Mouse (Mus musculus) lung, embryonic 14.5 days (tissue): ENCODE measurements around the gene Kcnk2. TPM values are rescaled to one million over a fixed set of nuclear protein-coding genes. Genes with fewer than 3 reads are reported as not detected.
A peak's percentile ranks its signal among the peaks of the same experiment; 100 is the strongest.

Experiments
- ATAC-seq: fragments of 200-750 bp; cut with Nextera tagmentation; 2 replicates; pipeline ENCODE4 v1.8.0; 2017; ENCODE audit warnings: mild to moderate bottlenecking, moderate TSS enrichment, moderate library complexity; ENCODE audit not compliant: insufficient read depth
- DNase-seq: peaks from one replicate; pipeline ENCODE4 v3.0.0-alpha.2; 2015
- H3K27ac ChIP-seq: fragments of 300-500 bp; sonication (generic); 2 replicates; pipeline ENCODE4 v1.5.1; 2014; ENCODE audit warnings: low read depth, mild to moderate bottlenecking, moderate library complexity
- H3K27me3 ChIP-seq: fragments of 300-500 bp; sonication (generic); 2 replicates; pipeline ENCODE4 v1.6.1; 2014; ENCODE audit warnings: low read length, control low read depth; ENCODE audit not compliant: insufficient read depth
- H3K36me3 ChIP-seq: fragments of 300-500 bp; sonication (generic); 2 replicates; pipeline ENCODE4 v1.6.1; 2014; ENCODE audit warnings: control low read depth; ENCODE audit not compliant: insufficient read depth
- H3K4me1 ChIP-seq: fragments of 300-500 bp; sonication (generic); 2 replicates; pipeline ENCODE4 v1.6.1; 2014; ENCODE audit warnings: antibody characterized with exemption, control low read depth; ENCODE audit not compliant: insufficient read depth
- H3K4me2 ChIP-seq: fragments of 300-500 bp; sonication (generic); 2 replicates; pipeline ENCODE4 v1.6.1; 2014; ENCODE audit warnings: mild to moderate bottlenecking
- H3K4me3 ChIP-seq: fragments of 300-500 bp; sonication (generic); 2 replicates; pipeline ENCODE4 v1.5.1; 2014; ENCODE audit warnings: low read depth, low read length
- H3K9ac ChIP-seq: fragments of 300-500 bp; sonication (generic); 2 replicates; pipeline ENCODE4 v1.6.1; 2014
- H3K9me3 ChIP-seq: fragments of 300-500 bp; sonication (generic); 2 replicates; pipeline ENCODE4 v1.6.1; 2016; ENCODE audit warnings: low read depth, low read length, control low read depth
- CTCF ChIP-seq: IDR thresholded peaks from 2 replicates; pipeline ENCODE4 v1.5.1; 2016; ENCODE audit warnings: antibody characterized with exemption, low read depth
- WGBS: fragments of 180-500 bp; shearing (Covaris S2); extraction: QIAGEN DNeasy Blood & Tissue Kit; methylation state at CpG from one replicate; pipeline ENCODE4 v1.1.7; 2014; 5-methylcytosine and 5-hydroxymethylcytosine counted together
- polyA plus RNA-seq: library from polyadenylated mRNA; unstranded; fragments of >200 nt; fragmentation: Nextera tagmentation; extraction: Ambion mirVana; gene quantifications from 2 replicates; pipeline ENCODE4 v1.2.1, GENCODE M21; 2014

Kcnk2 gene
- polyA plus RNA-seq, 1 experiment from 2014 or later: 8.9 TPM

DNA sequence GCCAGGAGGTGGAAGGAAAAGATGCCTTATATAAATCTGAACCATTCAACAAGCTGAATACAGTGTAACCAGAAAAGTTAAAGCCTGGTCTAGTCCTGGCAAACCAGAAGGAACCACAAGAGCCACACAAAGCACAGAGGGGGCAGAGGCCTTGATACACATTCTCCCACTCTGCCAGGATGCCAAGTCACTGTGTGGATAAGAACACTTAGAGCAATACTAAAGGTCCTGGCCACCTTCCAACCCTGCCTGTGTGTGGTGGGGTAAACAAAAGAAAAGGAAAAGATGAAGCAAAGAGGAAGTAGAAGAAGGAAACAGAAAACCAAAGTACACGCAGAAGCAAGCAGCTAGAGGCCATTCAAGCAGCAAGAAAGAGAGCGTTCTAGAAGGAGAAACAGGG, 91.9 kb downstream of the Kcnk2 start:
- H3K9me3 ChIP-seq: no peaks in the 10 kb centered on the region
- TF ChIP-seq CTCF: no peak
- DNase-seq (peak; percentile 71), ATAC-seq (no peak)
- 50% methylated on average over 2 of the region's 2 CpGs for WGBS
- H3K9ac ChIP-seq: no peak overlapping the region
- H3K4me2 ChIP-seq: no peak overlapping the region
- H3K4me1 ChIP-seq: peaks cover 5% of the 10 kb centered on the region; the same call in 1 of the 2 replicates
- no peak overlapping the region for H3K4me3 ChIP-seq
- H3K36me3 ChIP-seq: no peaks in the 10 kb centered on the region
- H3K27ac ChIP-seq: no peak overlapping the region
- H3K27me3 ChIP-seq: no peaks in the 10 kb centered on the region

- WGBS: 72% methylated on average over 8 of the region's 8 CpGs
- ATAC-seq (peak; percentile 28; the same call in 1 of the 2 replicates), DNase-seq (no peak)
- Histone ChIP-seq H3K9me3 (no peaks in the 10 kb centered on the region), H3K4me1 (no peaks in the 10 kb centered on the region), H3K4me3 (no peak overlapping the region), H3K27ac (no peak overlapping the region), H3K4me2 (no peak overlapping the region), H3K9ac (no peak overlapping the region), H3K36me3 (no peaks in the 10 kb centered on the region), H3K27me3 (no peaks in the 10 kb centered on the region)
- no peak for TF ChIP-seq CTCF
These were observed 97.0 kb downstream of the Kcnk2 start for GRCm38 (mm10) chr1:189304988-189305522.

DNA sequence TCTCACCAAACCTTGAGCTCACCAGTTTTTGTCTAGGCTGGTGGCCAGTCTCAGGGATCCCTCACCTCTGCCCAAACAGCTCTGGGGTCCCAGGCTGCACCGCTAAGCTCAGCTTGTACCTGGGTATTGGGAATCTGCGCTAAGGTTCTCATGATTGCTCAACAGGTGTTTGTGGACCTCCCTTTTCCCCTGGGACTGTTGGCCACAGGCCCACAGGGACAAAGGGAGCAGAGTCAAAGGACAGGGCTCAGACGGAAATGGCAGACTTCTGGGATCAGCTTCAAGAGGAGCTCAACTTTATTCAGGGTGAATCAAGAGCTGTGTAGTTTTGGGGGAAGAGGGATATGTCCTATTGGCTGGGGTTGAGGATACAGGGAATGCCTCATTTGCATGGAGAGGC, 99.1 kb downstream of the Kcnk2 start:
- DNase-seq: no peak
- Histone ChIP-seq H3K27ac (no peak overlapping the region), H3K36me3 (no peaks in the 10 kb centered on the region), H3K4me3 (no peak overlapping the region), H3K9me3 (no peaks in the 10 kb centered on the region), H3K4me2 (no peak overlapping the region), H3K9ac (no peak overlapping the region), H3K27me3 (no peaks in the 10 kb centered on the region), H3K4me1 (no peaks in the 10 kb centered on the region)
- no peak for TF ChIP-seq CTCF
- no peak for ATAC-seq
- 84% methylated on average over 3 of the region's 3 CpGs for WGBS

- H3K27me3 ChIP-seq: no peaks in the 10 kb centered on the region
- H3K36me3 ChIP-seq: no peaks in the 10 kb centered on the region
- H3K4me3 ChIP-seq: no peak overlapping the region
- no peaks in the 10 kb centered on the region for H3K9me3 ChIP-seq
- no peak overlapping the region for H3K9ac ChIP-seq
- DNase-seq (no peak), ATAC-seq (no peak)
- no peak for TF ChIP-seq CTCF
- H3K4me2 ChIP-seq: no peak overlapping the region
- H3K4me1 ChIP-seq: no peaks in the 10 kb centered on the region
- no peak overlapping the region for H3K27ac ChIP-seq
- 76% methylated on average over 12 of the region's 12 CpGs for WGBS
These were observed 108.2 kb downstream of the Kcnk2 start for GRCm38 (mm10) chr1:189293679-189294406.

DNA sequence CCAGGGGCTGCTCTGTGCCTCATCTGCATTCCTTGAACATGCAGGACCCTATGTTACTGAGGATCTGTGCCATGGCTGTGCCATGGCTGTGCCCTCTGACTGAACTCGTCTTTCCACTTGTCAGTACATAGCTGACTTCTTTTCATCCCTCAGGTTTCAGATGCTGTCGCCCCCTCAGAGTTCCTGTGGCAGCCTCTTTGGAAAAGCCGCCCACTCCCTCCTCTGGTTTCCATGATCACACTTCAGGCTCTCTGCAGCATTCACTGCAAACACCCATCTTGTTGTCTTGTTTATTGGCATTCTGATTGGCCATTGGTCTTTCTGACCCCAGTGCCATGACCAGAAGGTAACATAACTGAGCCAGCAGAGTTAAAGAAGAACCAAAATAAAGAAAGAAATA, 111.2 kb downstream of the Kcnk2 start:
- no peaks in the 10 kb centered on the region for H3K9me3 ChIP-seq
- no peaks in the 10 kb centered on the region for H3K36me3 ChIP-seq
- no peak overlapping the region for H3K27ac ChIP-seq
- no peaks in the 10 kb centered on the region for H3K4me1 ChIP-seq
- TF ChIP-seq CTCF: no peak
- no peak overlapping the region for H3K4me3 ChIP-seq
- H3K4me2 ChIP-seq: no peak overlapping the region
- H3K27me3 ChIP-seq: no peaks in the 10 kb centered on the region
- H3K9ac ChIP-seq: no peak overlapping the region
- no peak for DNase-seq
- WGBS: 45% methylated on average over 3 of the region's 3 CpGs
- no peak for ATAC-seq

- Histone ChIP-seq H3K4me3 (no peak overlapping the region), H3K4me2 (no peak overlapping the region), H3K9me3 (no peaks in the 10 kb centered on the region), H3K9ac (no peak overlapping the region), H3K36me3 (no peaks in the 10 kb centered on the region), H3K4me1 (no peaks in the 10 kb centered on the region), H3K27ac (no peak overlapping the region), H3K27me3 (no peaks in the 10 kb centered on the region)
- no peak for TF ChIP-seq CTCF
- DNase-seq (no peak), ATAC-seq (no peak)
- 57% methylated on average over 8 of the region's 8 CpGs for WGBS
These were observed 113.1 kb downstream of the Kcnk2 start for GRCm38 (mm10) chr1:189288948-189289347.

GRCm38 (mm10) chr1:189272281-189272680, 129.8 kb downstream of the Kcnk2 start:
- H3K4me2 ChIP-seq: no peak overlapping the region
- no peak overlapping the region for H3K9ac ChIP-seq
- no peaks in the 10 kb centered on the region for H3K36me3 ChIP-seq
- no peak overlapping the region for H3K4me3 ChIP-seq
- WGBS: 84% methylated on average over 2 of the region's 2 CpGs
- no peak for TF ChIP-seq CTCF
- DNase-seq (no peak), ATAC-seq (no peak)
- no peak overlapping the region for H3K27ac ChIP-seq
- no peaks in the 10 kb centered on the region for H3K9me3 ChIP-seq
- H3K4me1 ChIP-seq: no peaks in the 10 kb centered on the region
- no peaks in the 10 kb centered on the region for H3K27me3 ChIP-seq
